Mouse (Mus musculus) cerebellum, adult 2 months (tissue): Measurements from ENCODE around the gene Slc40a1.

Source experiments
- CTCF ChIP-seq: fragments of 200-500 bp; IDR thresholded peaks from 2 replicates; pipeline ENCODE4 v1.5.1; 2011; ENCODE audit warnings: low read depth, mild to moderate bottlenecking, control low read depth, low read length, moderate library complexity, borderline replicate concordance; ENCODE audit not compliant: insufficient read depth
- POLR2A ChIP-seq: fragments of 200-500 bp; IDR thresholded peaks from 2 replicates; pipeline ENCODE4 v1.6.1; 2011; ENCODE audit warnings: low read length, control low read depth, borderline replicate concordance; ENCODE audit not compliant: insufficient read depth

- TF ChIP-seq CTCF: no peak
- no peak for TF ChIP-seq POLR2A
These were observed 44.2 kb downstream of the Slc40a1 start for GRCm38 (mm10) chr1:45882076-45882475.
